Mouse (Mus musculus) kidney, embryonic 15.5 days (tissue): ENCODE data around the gene Eln. TPM values are rescaled to one million over a fixed set of nuclear protein-coding genes. Genes with fewer than 3 reads are reported as not detected.

ENCODE experiments used
- ATAC-seq: fragments of 200-750 bp; cut with Nextera tagmentation; replicated peaks from 2 replicates; pipeline ENCODE4 v1.8.0; 2017; ENCODE audit warnings: moderate TSS enrichment; ENCODE audit not compliant: low FRiP score
- H3K27ac ChIP-seq: fragments of 300-500 bp; sonication (generic); 2 replicates; pipeline ENCODE4 v1.5.1; 2015; ENCODE audit warnings: mild to moderate bottlenecking, inconsistent platforms
- H3K27me3 ChIP-seq: fragments of 300-500 bp; sonication (generic); 2 replicates; pipeline ENCODE4 v1.6.1; 2015; ENCODE audit warnings: inconsistent platforms
- H3K36me3 ChIP-seq: fragments of 300-500 bp; sonication (generic); 2 replicates; pipeline ENCODE4 v1.6.1; 2015; ENCODE audit warnings: inconsistent platforms
- H3K4me1 ChIP-seq: fragments of 300-500 bp; sonication (generic); 2 replicates; pipeline ENCODE4 v1.6.1; 2015; ENCODE audit warnings: inconsistent platforms
- H3K4me2 ChIP-seq: fragments of 300-500 bp; sonication (generic); 2 replicates; pipeline ENCODE4 v1.6.1; 2015; ENCODE audit warnings: moderate library complexity, mild to moderate bottlenecking, inconsistent platforms
- H3K4me3 ChIP-seq: fragments of 300-500 bp; sonication (generic); replicated peaks from 2 replicates; pipeline ENCODE4 v1.5.1; 2015; ENCODE audit warnings: mild to moderate bottlenecking, inconsistent platforms
- H3K9ac ChIP-seq: fragments of 300-500 bp; sonication (generic); 2 replicates; pipeline ENCODE4 v1.6.1; 2015; ENCODE audit warnings: mild to moderate bottlenecking, inconsistent platforms
- H3K9me3 ChIP-seq: fragments of 300-500 bp; sonication (generic); replicated peaks from 2 replicates; pipeline ENCODE4 v1.6.1; 2016; ENCODE audit warnings: inconsistent platforms
- WGBS: fragments of 180-500 bp; shearing (Covaris S2); methylation state at CpG from one replicate; pipeline ENCODE4 v1.1.7; 2015; ENCODE audit warnings: mixed read lengths; 5-methylcytosine and 5-hydroxymethylcytosine counted together
- polyA plus RNA-seq: library from polyadenylated mRNA; unstranded; fragments of >200 nt; fragmentation: Nextera tagmentation; extraction: Ambion mirVana; gene quantifications from 2 replicates; pipeline ENCODE4 v1.2.1, GENCODE M21; 2015

Gene Eln
- 81.4 and 99.6 TPM in 2 replicates for polyA plus RNA-seq

DNA sequence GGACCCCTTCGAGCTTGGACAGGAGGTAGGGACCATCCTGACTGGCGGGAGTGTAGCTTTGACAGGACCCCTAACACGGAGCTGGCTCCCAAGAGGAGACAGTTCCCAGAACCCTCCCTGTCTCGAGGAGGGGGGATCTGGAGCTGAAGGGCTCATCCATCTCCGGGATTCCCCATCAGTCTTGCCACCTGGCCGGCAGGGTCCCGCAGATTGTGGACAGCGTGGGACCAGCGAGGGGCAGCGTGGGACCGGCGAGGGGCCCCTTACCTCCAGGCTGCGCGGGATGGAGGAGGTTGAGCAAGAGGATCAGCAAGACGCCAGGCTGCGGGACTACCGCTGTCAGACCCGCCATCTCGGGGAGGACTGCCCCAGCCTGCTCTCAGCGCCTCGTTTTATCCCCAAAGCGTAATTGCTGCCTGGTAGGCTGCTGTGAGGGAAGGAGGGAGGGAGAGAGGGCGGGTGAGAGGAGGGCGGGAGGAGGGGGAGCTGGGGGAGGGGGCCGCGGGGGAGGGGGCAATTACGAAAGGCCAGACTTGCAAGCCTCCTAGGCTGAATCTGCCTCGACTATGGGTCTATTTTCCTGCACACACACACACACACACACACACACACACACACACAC lies at the start of gene Eln:
TSS of gene Eln (minus strand) at position 434 of the 622 bp plus-strand sequence.
- no peaks in the 10 kb centered on the region for H3K36me3 ChIP-seq
- H3K4me1 ChIP-seq, result peaks cover 41% of the 10 kb centered on the region
- H3K9me3 ChIP-seq, result no peaks in the 10 kb centered on the region
- H3K4me2 ChIP-seq, result peak within 1 kb of the TSS; percentile 83
- H3K27me3 ChIP-seq, result peaks cover 10% of the 10 kb centered on the region; the same call in 1 of the 2 replicates
- peak within 1 kb of the TSS; percentile 66 for H3K27ac ChIP-seq
- H3K9ac ChIP-seq, result peak within 1 kb of the TSS; percentile 43
- peak; percentile 67 for ATAC-seq
- 1% methylated on average over 21 of the region's 28 CpGs for WGBS
- peak within 1 kb of the TSS; percentile 47 for H3K4me3 ChIP-seq

DNA sequence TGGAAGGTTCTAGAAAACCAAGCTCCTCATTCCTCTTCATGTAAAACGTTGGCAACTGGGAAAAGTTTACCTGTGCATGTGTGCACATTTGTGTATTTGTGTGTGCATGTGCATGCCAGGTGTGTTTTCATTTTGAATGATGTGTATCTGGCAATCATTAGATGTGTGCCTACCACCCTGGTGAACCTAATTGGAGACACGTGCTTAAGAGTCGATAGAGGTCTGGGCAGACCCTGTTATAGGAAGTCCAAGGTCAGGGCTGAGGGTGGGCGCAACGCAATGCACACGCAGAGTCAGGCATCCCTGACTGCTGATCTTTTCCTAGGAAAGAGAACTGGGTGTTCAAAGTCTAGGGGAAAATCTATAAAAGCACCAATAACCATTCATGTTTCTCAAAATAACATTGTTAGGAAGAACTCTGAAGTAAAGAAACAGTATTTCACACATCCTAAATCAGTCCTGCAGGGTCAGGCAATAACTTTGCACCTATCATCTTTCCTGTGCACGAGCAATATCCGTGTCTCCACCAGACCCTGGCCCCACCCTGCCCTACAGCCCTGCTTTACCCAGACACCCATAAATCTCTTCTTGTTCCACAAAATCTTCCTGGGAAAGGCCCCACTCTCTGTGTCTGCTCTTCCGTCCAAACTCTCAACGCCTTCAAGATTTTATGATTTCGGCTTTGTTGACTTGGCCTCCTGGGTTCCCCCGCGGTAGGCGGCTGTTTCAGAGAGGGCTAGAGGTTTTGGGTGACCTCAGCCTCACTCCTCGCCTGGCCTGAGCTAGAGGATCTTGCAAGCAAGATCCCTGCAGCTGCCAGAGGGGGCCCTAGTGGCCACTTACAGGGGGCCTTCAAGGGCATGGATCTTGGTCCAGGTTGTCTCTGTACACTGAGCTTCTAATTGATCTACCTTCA lies 43.2 kb upstream of the Eln start:
- Histone ChIP-seq H3K9ac (no peak overlapping the region), H3K9me3 (no peaks in the 10 kb centered on the region; the same call in none of the 2 replicates), H3K36me3 (no peaks in the 10 kb centered on the region), H3K4me1 (peaks cover 18% of the 10 kb centered on the region), H3K27me3 (no peaks in the 10 kb centered on the region), H3K27ac (peak overlapping the region; percentile 28; the same call in 1 of the 2 replicates), H3K4me2 (no peak overlapping the region), H3K4me3 (no peak overlapping the region)
- 28% methylated on average over 15 of the region's 15 CpGs for WGBS
- ATAC-seq, result peak; percentile 40; the same call in 1 of the 2 replicates

GRCm38 (mm10) chr5:134788237-134788636 lies 41.1 kb upstream of the Eln start:
- no peak overlapping the region for H3K9ac ChIP-seq
- no peak overlapping the region for H3K4me2 ChIP-seq
- H3K27ac ChIP-seq, result no peak overlapping the region
- no peak overlapping the region for H3K4me3 ChIP-seq
- ATAC-seq, result no peak
- no peaks in the 10 kb centered on the region; the same call in none of the 2 replicates for H3K9me3 ChIP-seq
- H3K27me3 ChIP-seq, result no peaks in the 10 kb centered on the region
- H3K36me3 ChIP-seq, result no peaks in the 10 kb centered on the region
- 17% methylated on average over 12 of the region's 12 CpGs for WGBS
- H3K4me1 ChIP-seq, result peaks cover 21% of the 10 kb centered on the region

GRCm38 (mm10) chr5:134785691-134786371 lies 38.7 kb upstream of the Eln start:
- WGBS, result 78% methylated on average over 25 of the region's 25 CpGs
- no peaks in the 10 kb centered on the region for H3K27me3 ChIP-seq
- peaks cover 19% of the 10 kb centered on the region for H3K4me1 ChIP-seq
- H3K36me3 ChIP-seq, result no peaks in the 10 kb centered on the region
- no peak overlapping the region for H3K9ac ChIP-seq
- no peak overlapping the region for H3K4me3 ChIP-seq
- H3K27ac ChIP-seq, result 0 out of 2 replicates have a peak overlapping the region, but pooled peaks have one; percentile 13
- H3K4me2 ChIP-seq, result no peak overlapping the region
- no peak for ATAC-seq
- no peaks in the 10 kb centered on the region for H3K9me3 ChIP-seq

DNA sequence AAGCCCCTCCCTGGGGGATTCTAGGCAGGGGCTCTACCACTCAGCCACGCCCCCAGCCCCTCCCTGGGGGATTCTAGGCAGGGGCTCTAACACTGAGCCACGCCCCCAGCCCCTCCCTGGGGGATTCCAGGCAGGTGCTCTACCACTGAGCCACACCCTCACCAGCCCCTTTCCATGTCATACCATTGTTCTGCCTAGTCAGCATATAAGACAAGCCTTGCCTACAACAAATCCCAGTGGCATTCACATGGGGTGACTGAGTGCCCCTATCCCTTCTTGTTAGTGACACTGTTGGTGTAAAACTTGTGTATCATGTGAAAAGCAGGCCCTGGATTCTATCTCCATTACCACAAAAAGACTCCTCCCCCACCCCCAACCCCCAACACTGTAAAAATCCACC lies 36.7 kb upstream of the Eln start:
- ATAC-seq, result no peak
- 62% methylated on average over 2 of the region's 2 CpGs for WGBS
- no peak overlapping the region for H3K4me2 ChIP-seq
- no peak overlapping the region for H3K27ac ChIP-seq
- H3K27me3 ChIP-seq, result no peaks in the 10 kb centered on the region
- no peaks in the 10 kb centered on the region for H3K36me3 ChIP-seq
- no peak overlapping the region for H3K4me3 ChIP-seq
- H3K9ac ChIP-seq, result no peak overlapping the region
- no peaks in the 10 kb centered on the region for H3K9me3 ChIP-seq
- H3K4me1 ChIP-seq, result peaks cover 14% of the 10 kb centered on the region

DNA sequence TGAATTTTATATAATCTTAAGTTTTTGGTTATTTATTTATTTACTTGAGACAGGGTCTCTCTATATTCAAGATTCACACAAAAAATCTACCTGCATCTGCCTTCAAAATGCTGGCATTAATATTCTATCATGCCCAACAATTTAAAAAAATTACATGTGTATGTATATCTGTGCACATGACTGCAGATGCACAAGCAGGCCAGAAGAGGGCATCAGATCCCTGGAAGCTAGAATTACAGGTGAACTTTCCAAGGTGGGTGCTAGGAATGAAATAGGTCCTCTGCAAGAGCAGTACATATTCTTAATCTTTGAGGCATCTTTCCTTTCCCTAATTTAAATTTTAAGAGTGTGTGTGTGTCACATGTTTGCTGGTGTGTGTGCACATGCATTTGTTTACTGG lies 33.8 kb upstream of the Eln start:
- Histone ChIP-seq H3K9me3 (no peaks in the 10 kb centered on the region), H3K36me3 (no peaks in the 10 kb centered on the region), H3K9ac (no peak overlapping the region), H3K4me2 (no peak overlapping the region), H3K4me3 (no peak overlapping the region), H3K27me3 (no peaks in the 10 kb centered on the region), H3K4me1 (peaks cover 7% of the 10 kb centered on the region), H3K27ac (no peak overlapping the region)
- no peak for ATAC-seq

GRCm38 (mm10) chr5:134780146-134780545 lies 33.0 kb upstream of the Eln start:
- Histone ChIP-seq H3K9me3 (no peaks in the 10 kb centered on the region), H3K27ac (no peak overlapping the region), H3K4me3 (no peak overlapping the region), H3K4me2 (no peak overlapping the region), H3K27me3 (no peaks in the 10 kb centered on the region), H3K4me1 (peaks cover 3% of the 10 kb centered on the region; the same call in 1 of the 2 replicates), H3K36me3 (no peaks in the 10 kb centered on the region), H3K9ac (no peak overlapping the region)
- WGBS, result 67% methylated on average over 2 of the region's 2 CpGs
- ATAC-seq, result no peak

DNA sequence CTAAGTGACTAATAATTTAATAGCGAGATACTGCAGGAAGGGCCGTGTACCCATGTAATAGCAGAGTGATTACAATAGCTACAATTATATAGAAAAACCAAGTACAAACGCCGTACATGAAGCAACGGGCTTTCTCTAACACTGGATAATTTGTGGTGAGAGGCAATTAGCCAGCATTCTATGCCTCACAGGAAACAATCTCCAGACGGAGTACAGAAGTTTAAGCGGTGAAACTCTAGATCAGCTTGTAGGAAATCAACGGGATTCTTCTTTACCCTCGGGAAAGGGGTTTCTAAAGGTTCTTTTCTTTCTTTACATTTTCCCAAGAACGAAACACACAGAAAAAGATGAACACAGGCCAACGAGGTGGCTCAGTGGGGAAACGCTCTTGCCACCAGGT lies 29.4 kb upstream of the Eln start:
- Histone ChIP-seq H3K9ac (no peak overlapping the region), H3K4me3 (no peak overlapping the region), H3K9me3 (no peaks in the 10 kb centered on the region), H3K36me3 (no peaks in the 10 kb centered on the region), H3K27me3 (no peaks in the 10 kb centered on the region), H3K4me1 (peaks cover 15% of the 10 kb centered on the region), H3K4me2 (no peak overlapping the region), H3K27ac (no peak overlapping the region; the same call in 1 of the 2 replicates)
- 50% methylated on average over 12 of the region's 12 CpGs for WGBS
- ATAC-seq, result no peak

- Histone ChIP-seq H3K4me3 (no peak overlapping the region), H3K27me3 (no peaks in the 10 kb centered on the region), H3K36me3 (no peaks in the 10 kb centered on the region), H3K4me1 (peaks cover 24% of the 10 kb centered on the region), H3K27ac (peak overlapping the region; percentile 82), H3K9ac (no peak overlapping the region), H3K9me3 (no peaks in the 10 kb centered on the region), H3K4me2 (no peak overlapping the region)
- ATAC-seq, result peak; percentile 80
- WGBS, result 33% methylated on average over 12 of the region's 12 CpGs
Measured at GRCm38 (mm10) chr5:134772522-134772921, 25.4 kb upstream of the Eln start.

DNA sequence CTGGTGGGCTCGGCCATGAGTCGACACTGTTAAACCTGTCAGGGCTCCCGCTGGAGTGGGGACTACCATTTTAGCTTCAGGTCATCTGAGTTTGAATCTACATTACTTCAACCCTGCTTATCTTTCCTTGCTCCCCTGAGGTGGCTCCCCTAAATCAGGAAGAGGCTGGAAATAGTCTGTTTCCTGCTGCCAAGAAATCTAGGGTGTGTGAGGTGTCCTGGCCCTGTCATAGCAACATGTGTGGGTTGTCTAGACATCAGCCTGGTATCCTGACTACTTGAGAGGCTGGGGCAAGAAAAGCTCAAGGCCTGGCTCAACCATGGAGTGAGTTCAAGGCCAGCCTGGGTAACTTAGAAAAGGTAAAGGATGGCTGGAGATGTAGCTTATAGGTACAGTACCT lies 24.6 kb upstream of the Eln start:
- H3K4me2 ChIP-seq, result no peak overlapping the region
- 78% methylated on average over 3 of the region's 3 CpGs for WGBS
- no peak overlapping the region for H3K4me3 ChIP-seq
- H3K9me3 ChIP-seq, result no peaks in the 10 kb centered on the region
- H3K27ac ChIP-seq, result peak overlapping the region; percentile 82
- no peaks in the 10 kb centered on the region for H3K36me3 ChIP-seq
- H3K27me3 ChIP-seq, result no peaks in the 10 kb centered on the region
- peaks cover 30% of the 10 kb centered on the region for H3K4me1 ChIP-seq
- no peak overlapping the region for H3K9ac ChIP-seq
- no peak for ATAC-seq

DNA sequence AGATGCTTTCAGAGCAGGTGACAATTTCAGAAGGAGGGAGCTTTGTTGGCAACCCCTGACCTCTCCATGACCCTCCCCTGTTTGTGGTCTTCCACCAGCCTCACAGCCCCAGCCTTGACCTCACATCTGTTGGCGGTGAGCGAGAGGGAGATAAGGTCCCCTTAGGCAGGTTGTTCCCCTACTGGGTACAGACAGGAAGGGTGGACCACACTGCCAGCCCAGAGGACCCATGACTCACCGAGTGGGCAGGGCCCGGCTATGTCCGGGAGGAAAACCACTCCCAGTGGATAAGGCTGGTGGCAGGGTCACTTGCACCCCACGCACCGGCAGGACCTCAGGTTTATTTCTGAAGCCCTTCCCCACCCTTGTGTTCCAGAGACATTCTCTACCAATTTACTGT lies 22.1 kb upstream of the Eln start:
- ATAC-seq, result no peak
- no peak overlapping the region for H3K4me3 ChIP-seq
- no peak overlapping the region for H3K4me2 ChIP-seq
- H3K27ac ChIP-seq, result no peak overlapping the region
- no peaks in the 10 kb centered on the region for H3K9me3 ChIP-seq
- H3K9ac ChIP-seq, result no peak overlapping the region
- 57% methylated on average over 7 of the region's 7 CpGs for WGBS
- H3K4me1 ChIP-seq, result peaks cover 33% of the 10 kb centered on the region
- no peaks in the 10 kb centered on the region for H3K36me3 ChIP-seq
- H3K27me3 ChIP-seq, result no peaks in the 10 kb centered on the region

DNA sequence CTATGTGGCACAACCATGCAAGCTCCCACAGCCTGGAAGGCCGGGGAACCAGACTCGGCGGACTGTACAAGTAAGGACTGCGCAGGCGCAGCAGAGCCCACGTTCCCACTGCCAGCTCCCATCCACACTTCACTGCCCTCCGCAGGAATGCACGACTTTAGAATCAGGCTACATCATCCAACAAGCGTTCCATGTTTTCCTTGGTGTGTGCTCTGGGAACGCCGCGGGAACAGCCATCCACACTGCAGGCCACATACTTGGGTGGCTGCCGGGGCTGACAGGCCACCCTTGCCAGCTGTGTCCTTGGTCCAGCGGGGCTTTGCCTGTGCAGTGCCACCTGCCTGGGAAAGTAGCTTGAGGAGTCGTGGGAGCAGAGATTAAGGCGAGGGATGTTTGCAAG lies 18.3 kb upstream of the Eln start:
- Histone ChIP-seq H3K36me3 (no peaks in the 10 kb centered on the region), H3K27ac (no peak overlapping the region), H3K4me1 (peaks cover 16% of the 10 kb centered on the region; the same call in 1 of the 2 replicates), H3K9me3 (no peaks in the 10 kb centered on the region), H3K9ac (no peak overlapping the region), H3K27me3 (no peaks in the 10 kb centered on the region), H3K4me2 (no peak overlapping the region), H3K4me3 (no peak overlapping the region)
- 81% methylated on average over 16 of the region's 16 CpGs for whole genome bisulfite sequencing
- ATAC-seq, result no peak
